Mouse (Mus musculus) forebrain, embryonic 14.5 days (tissue): ENCODE measurements around the gene Phyh. TPM values are rescaled to one million over a fixed set of nuclear protein-coding genes. Genes with fewer than 3 reads are reported as not detected.

Experiments
- ATAC-seq: fragments of 200-750 bp; cut with Nextera tagmentation; 2 replicates; pipeline ENCODE4 v1.8.0; 2017; ENCODE audit warnings: mild to moderate bottlenecking, moderate library complexity
- DNase-seq: peaks from one replicate; pipeline ENCODE4 v3.0.0-alpha.2; 2015; ENCODE audit warnings: low spot score
- H3K27ac ChIP-seq: fragments of 300-500 bp; sonication (generic); 2 replicates; pipeline ENCODE4 v1.5.1; 2014; ENCODE audit warnings: low read depth, mild to moderate bottlenecking, control low read depth, low read length, moderate library complexity
- H3K27me3 ChIP-seq: fragments of 300-500 bp; sonication (generic); replicated peaks from 2 replicates; pipeline ENCODE4 v1.6.1; 2014; ENCODE audit warnings: low read length, control low read depth, mixed read lengths; ENCODE audit not compliant: control insufficient read depth, insufficient read depth
- H3K36me3 ChIP-seq: fragments of 300-500 bp; sonication (generic); 2 replicates; pipeline ENCODE4 v1.6.1; 2014; ENCODE audit warnings: low read length, control low read depth; ENCODE audit not compliant: control insufficient read depth, insufficient read depth
- H3K4me1 ChIP-seq: fragments of 300-500 bp; sonication (generic); 2 replicates; pipeline ENCODE4 v1.6.1; 2014; ENCODE audit warnings: antibody characterized with exemption, low read length, control low read depth; ENCODE audit not compliant: control insufficient read depth, insufficient read depth
- H3K4me2 ChIP-seq: fragments of 300-500 bp; sonication (generic); 2 replicates; pipeline ENCODE4 v1.6.1; 2014; ENCODE audit warnings: mild to moderate bottlenecking, control low read depth, low read length
- H3K4me3 ChIP-seq: fragments of 300-500 bp; sonication (generic); 2 replicates; pipeline ENCODE4 v1.5.1; 2014; ENCODE audit warnings: low read depth, low read length, control low read depth
- H3K9ac ChIP-seq: fragments of 300-500 bp; sonication (generic); 2 replicates; pipeline ENCODE4 v1.6.1; 2014; ENCODE audit warnings: mild to moderate bottlenecking, low read length, control low read depth, moderate library complexity
- H3K9me3 ChIP-seq: fragments of 300-500 bp; sonication (generic); replicated peaks from 2 replicates; pipeline ENCODE4 v1.6.1; 2016; ENCODE audit warnings: low read length, control low read depth, mixed read lengths; ENCODE audit not compliant: control insufficient read depth
- WGBS: fragments of 180-500 bp; shearing (Covaris S2); extraction: QIAGEN DNeasy Blood & Tissue Kit; methylation state at CpG from one replicate; pipeline ENCODE4 v1.1.7; 2014; 5-methylcytosine and 5-hydroxymethylcytosine counted together
- polyA plus RNA-seq: library from polyadenylated mRNA; unstranded; fragments of >200 nt; fragmentation: Nextera tagmentation; extraction: Ambion mirVana; gene quantifications from 2 replicates; pipeline ENCODE4 v1.2.1, GENCODE M21; 2014

Gene Phyh
- polyA plus RNA-seq, result 52.0 and 54.6 TPM in 2 replicates

DNA sequence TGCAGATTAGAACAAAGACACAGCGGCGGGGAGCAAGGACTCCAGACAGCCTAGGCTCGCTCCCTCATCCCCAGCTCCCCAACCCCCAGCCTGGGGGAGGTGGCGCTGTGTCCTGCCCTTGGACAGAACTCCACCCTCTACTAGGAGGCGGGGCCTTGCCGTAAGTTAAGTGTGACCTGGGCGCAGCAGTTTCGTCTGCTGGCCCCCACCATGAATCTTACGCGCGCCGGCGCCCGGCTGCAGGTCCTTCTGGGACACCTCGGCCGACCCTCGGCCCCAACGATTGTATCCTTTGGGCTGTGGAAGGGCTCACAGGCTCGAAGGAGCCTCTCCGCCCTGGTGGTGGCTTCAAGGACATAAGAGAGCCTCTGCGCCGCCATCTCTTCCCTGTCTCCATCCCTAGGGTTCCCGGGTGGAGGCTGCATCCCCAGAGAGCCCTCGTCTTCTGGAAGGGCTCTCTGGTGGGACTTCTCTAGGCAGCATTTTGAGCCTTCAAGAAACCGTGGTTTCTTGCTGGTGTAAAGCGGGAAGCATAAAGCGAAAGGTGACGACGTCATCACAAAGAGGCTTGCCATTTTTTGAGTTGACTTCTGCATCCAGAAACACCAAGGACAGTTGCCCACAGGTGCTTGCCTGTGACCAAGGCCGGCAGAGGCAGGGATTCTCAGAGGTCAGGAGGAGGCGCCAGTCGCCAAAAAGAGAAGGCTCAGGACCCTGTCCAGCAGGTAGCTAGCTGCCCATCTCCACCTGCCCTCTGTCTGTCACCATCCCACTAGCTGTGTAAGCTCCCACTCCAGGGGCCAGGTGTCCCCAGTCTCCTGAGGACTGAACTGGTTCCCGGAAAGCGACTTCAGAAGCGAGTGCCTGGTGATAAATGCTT lies at the start of gene Phyh:
Gene Phyh (plus strand): TSS at position 160 of the 880 bp plus-strand sequence.
- Histone ChIP-seq H3K9ac (peak within 1 kb of the TSS; percentile 69), H3K27me3 (no peaks in the 10 kb centered on the region), H3K4me1 (no peaks in the 10 kb centered on the region), H3K36me3 (no peaks in the 10 kb centered on the region), H3K4me2 (peak within 1 kb of the TSS; percentile 60), H3K27ac (no peak within 1 kb of the TSS), H3K4me3 (peak within 1 kb of the TSS; percentile 44), H3K9me3 (no peaks in the 10 kb centered on the region)
- ATAC-seq (peak; percentile 95), DNase-seq (peak; percentile 82)
- WGBS, result 7% methylated on average over 35 of the region's 35 CpGs

DNA sequence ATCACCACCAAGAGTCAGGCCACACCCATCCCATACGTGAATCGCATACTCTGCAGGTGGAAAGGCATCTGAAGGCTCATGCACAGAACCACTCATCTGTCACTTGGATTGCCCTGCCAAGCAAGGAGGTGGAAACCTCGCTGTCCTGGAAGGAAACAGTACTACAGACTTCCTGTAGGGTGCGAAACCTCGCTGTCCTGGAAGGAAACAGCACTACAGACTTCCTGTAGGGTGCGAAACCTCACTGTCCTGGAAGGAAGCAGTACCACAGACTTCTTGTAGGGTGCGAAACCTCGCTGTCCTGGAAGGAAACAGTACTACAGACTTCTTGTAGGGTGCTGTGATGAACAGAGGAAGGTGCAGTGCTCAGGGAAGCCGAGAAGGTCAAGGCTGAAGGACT lies 46.1 kb upstream of the Phyh start:
- WGBS, result 78% methylated on average over 9 of the region's 9 CpGs
- Histone ChIP-seq H3K4me2 (no peak overlapping the region), H3K9ac (no peak overlapping the region), H3K9me3 (no peaks in the 10 kb centered on the region), H3K27me3 (no peaks in the 10 kb centered on the region), H3K4me3 (no peak overlapping the region), H3K27ac (no peak overlapping the region), H3K4me1 (no peaks in the 10 kb centered on the region), H3K36me3 (no peaks in the 10 kb centered on the region)
- DNase-seq (no peak), ATAC-seq (no peak)

DNA sequence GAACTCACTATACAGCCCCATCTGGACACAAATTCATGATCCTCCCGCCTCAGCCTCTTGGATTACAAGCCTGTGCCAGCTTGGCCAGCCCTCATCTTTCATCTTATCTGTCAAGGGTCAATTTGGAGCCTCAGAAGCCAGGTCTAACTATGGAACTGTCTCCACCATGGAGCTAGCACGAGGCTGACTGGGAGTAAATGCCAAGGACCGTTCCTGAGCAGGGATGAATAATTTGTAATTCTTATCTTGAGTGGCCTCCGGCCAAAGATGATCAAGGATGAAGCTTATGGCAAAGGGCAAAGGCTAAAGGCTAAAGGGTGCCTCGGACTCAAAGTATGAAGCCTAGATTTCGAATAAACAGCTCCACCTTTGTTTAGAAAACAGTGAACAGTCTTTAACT lies 45.5 kb upstream of the Phyh start:
- DNase-seq (no peak), ATAC-seq (no peak)
- Histone ChIP-seq H3K27me3 (no peaks in the 10 kb centered on the region), H3K36me3 (no peaks in the 10 kb centered on the region), H3K9ac (no peak overlapping the region), H3K9me3 (no peaks in the 10 kb centered on the region), H3K27ac (no peak overlapping the region), H3K4me2 (no peak overlapping the region), H3K4me3 (no peak overlapping the region), H3K4me1 (no peaks in the 10 kb centered on the region)
- WGBS, result 82% methylated on average over 6 of the region's 6 CpGs

DNA sequence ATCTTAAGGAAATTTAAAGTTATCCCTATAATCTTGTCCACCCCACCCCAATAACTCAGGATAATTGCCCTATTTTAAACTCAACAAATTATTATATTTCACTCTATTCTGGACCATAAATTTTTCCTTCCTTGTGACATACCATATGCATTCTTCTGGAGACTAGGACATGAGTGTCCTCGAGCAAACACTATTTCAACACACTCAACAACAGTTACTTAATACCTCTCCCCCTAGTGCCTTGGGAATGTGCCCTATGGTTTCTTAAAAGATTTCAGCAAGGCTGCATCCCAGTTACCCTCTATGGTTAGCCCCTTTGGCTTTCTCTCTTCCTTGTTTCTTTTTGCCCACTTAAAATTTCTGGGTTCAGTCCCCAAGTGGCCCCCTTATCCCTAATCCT lies 43.7 kb upstream of the Phyh start:
- Histone ChIP-seq H3K9ac (no peak overlapping the region), H3K4me2 (no peak overlapping the region), H3K27ac (no peak overlapping the region), H3K9me3 (no peaks in the 10 kb centered on the region), H3K4me3 (no peak overlapping the region), H3K36me3 (no peaks in the 10 kb centered on the region), H3K4me1 (no peaks in the 10 kb centered on the region), H3K27me3 (no peaks in the 10 kb centered on the region)
- WGBS, result 62% methylated on average over 1 of the region's 1 CpGs
- ATAC-seq (no peak), DNase-seq (no peak)

DNA sequence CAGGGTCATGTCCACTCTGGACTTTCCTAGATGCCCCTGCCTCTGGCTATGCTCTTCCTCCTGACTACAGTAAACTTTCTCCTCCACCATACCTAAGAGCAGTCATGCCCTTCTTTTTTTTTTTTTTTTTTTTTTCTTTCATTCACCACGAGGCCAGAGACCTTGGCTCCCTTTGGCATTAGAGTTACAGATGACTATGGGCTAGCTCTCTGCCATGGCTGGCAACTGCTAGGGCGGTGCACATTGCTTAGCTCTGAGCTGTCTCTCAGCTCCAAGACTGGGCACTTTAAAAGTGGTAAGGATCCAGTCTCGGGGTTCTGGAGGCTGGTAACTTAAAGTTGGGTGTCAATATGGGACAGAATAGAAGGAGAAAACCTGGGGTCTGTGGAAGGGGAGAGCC lies 42.7 kb upstream of the Phyh start:
- Histone ChIP-seq H3K9me3 (no peaks in the 10 kb centered on the region), H3K36me3 (no peaks in the 10 kb centered on the region), H3K4me3 (no peak overlapping the region), H3K9ac (no peak overlapping the region), H3K27me3 (no peaks in the 10 kb centered on the region), H3K4me2 (no peak overlapping the region), H3K27ac (no peak overlapping the region), H3K4me1 (peaks cover 4% of the 10 kb centered on the region)
- 79% methylated on average over 3 of the region's 3 CpGs for WGBS
- no peak for DNase-seq
- ATAC-seq, result no peak

DNA sequence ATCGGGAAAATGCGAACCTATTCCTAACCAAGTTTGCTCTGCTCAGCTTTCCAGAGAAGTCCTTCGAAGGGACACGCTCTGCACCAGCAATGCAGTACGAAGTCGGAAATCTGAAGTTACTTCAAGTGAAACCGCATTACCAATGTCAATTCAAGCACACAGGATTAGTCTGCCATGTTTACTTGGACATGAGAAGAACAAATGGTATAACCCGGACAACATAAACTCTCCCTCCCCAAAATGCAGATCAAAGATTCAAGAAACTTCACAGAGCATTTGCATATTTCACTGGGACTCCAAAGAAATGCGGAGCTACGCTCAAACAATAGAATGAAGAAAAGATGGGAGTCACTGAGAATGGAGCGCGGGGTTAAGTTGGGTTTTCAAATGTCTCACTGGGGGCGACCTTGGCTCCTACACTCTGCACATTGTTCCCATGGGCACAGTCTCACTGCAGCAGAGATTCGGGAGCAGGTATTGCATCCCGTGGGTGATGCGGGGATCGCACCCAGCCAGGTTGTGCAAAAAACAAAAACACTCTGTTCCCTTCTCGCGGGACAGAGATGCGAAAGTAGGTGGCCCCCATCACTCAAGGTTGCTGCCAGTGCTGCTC lies 38.0 kb upstream of the Phyh start:
- ATAC-seq (peak; percentile 24), DNase-seq (no peak)
- WGBS, result 1% methylated on average over 20 of the region's 20 CpGs
- Histone ChIP-seq H3K4me2 (peak overlapping the region; percentile 83), H3K36me3 (peaks cover 8% of the 10 kb centered on the region), H3K9me3 (no peaks in the 10 kb centered on the region), H3K4me3 (peak overlapping the region; percentile 90), H3K4me1 (peaks cover 12% of the 10 kb centered on the region), H3K27ac (peak overlapping the region; percentile 100), H3K27me3 (no peaks in the 10 kb centered on the region), H3K9ac (peak overlapping the region; percentile 99)

DNA sequence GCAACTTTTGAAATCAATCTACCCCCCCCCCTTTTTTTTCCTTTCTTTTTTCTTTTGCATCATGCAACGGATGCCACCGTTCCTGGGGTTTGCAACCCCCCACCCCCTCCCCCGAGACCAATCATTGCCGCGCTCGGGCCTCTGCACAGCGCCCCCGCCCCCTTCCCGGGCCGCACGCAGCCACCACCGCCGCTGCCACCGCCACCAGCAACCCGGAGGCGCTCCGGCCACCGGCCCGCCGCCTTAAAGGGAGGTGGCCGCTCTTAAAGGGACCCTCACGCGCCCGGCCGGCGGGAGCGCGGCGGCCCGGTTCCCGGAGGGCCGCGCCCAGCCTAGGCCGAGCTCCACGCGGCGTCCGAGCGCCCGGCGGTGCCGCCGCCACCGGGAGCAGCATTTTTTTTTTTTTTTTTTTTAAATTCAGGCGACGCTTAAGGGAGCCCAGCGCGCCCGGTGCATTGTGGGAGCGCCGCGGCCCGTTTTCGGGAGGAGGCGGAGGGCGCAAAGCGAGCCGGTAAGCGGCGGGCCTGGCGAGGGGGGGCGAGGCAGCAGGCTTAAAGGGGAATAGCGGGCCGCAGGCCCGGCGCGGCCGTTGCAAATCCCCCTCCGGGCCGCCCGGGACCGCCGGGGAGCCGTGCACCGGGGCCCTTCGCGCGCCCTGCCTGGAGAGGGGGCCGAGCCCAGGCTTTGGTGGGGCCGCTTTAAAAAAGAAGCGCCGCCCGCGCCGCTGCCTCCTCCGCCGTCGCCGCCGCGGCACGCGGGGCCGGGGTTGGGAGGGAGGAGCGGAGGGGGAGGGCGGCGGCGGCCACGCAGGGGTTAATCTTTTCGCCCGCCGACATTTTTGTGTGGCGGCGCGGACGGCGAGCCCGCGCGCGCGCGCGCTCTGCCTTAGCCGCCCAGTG lies 37.2 kb upstream of the Phyh start, which contains the start of gene Sephs1:
Gene Sephs1 (plus strand): TSS at position 215 of the 899 bp plus-strand sequence.
- Histone ChIP-seq H3K9me3 (no peaks in the 10 kb centered on the region), H3K9ac (peak within 1 kb of the TSS; percentile 99), H3K27me3 (no peaks in the 10 kb centered on the region), H3K4me1 (peaks cover 12% of the 10 kb centered on the region), H3K36me3 (peaks cover 15% of the 10 kb centered on the region), H3K4me2 (peak within 1 kb of the TSS; percentile 83), H3K4me3 (peak within 1 kb of the TSS; percentile 90), H3K27ac (peak within 1 kb of the TSS; percentile 100)
- DNase-seq (peak; percentile 94), ATAC-seq (peak; percentile 82)
- WGBS, result under 1% methylated on average over 72 of the region's 115 CpGs

DNA sequence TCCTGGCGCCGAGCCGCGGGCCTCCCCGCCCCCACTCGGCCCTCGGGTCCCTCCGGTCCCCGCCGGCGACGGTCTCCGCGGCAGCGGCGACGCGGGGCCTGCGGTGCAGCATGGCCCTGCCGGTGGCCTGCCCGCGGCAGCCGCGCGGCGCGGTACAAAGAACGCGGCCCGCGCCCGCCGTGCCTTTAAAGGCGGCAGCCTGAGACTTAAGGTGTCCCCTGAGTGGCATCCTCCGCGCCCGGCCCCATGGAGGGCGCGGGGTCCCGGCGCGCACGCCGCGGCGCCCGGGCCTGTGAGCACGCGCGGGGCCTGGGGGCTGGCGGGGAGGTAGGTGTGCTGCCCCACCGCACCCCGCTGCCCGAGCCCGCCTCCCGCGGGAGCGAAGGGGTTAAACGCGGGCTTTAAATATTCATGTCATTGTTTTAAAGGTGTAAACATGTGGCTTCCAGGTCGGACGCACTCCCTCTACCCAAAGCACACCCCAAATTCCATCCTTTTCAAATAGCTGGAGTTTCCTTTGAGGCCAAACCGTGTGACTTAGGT lies 36.5 kb upstream of the Phyh start:
- under 1% methylated on average over 56 of the region's 63 CpGs for WGBS
- DNase-seq (peak; percentile 75), ATAC-seq (peak; percentile 71)
- Histone ChIP-seq H3K27me3 (no peaks in the 10 kb centered on the region), H3K36me3 (peaks cover 22% of the 10 kb centered on the region), H3K9me3 (no peaks in the 10 kb centered on the region), H3K9ac (peak overlapping the region; percentile 99), H3K4me2 (peak overlapping the region; percentile 83), H3K4me3 (peak overlapping the region; percentile 90), H3K27ac (peak overlapping the region; percentile 100), H3K4me1 (peaks cover 12% of the 10 kb centered on the region)
